In the genomic region with DNA sequence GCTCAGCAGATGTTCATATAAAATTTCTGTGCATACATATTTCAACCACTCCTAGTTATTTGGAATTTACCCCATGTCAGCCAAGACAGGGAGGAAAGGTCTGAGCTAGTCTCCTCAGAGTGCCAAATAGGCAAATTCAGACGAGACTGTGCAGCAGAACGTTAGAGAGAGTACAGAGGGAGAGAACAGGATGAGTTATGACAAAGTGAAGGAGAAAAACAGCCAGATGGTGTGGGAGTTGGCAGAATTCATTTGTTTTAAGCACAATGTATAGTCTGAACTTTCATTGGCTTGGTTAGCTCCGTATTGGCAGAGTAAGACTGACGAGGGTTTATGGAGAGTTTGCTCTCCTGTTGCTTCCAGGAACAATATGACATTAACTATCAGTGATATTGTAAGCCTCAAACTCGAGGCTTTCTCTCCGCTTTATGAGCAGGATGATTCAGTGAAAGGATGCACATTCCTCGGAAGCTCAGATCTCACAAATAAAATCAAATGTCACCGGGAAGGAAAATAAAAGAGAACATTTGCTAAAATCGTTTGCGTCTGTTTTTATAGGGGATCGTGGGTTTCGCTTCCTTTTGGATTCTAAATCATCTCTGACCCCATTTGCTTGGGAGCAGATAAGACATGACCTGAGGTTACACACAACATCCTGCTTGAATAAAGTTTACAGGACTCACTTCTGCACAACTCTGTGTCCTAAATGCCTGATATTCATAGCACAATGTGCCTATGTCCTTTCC, we compare ENCODE assay signal across 14 mouse cellular contexts.
DNase-seq lines count a peak whose midpoint lies in the region; ATAC-seq lines count a peak whose summit lies in the region.
"Had no signal": no experiment of that assay in that cellular context is flagged by ENCODE, and none has a peak within 500 bp of the region (broad histone marks: within the 10 kb centered on the region; RNA-seq: fewer than 3 reads in every experiment).

No protein-coding gene starts in this region.

- ATAC-seq in frontal cortex, adult (ENCODE audit: low TSS enrichment), result peak; percentile 72
- no peak for ATAC-seq in kidney, embryonic 15.5 days (replicated peaks; ENCODE audit: low FRiP score)
- ATAC-seq: CD4-positive, CD25-positive, alpha-beta regulatory T cell, adult 4 months had no signal

- DNase-seq in frontal cortex, postnatal 10 days (ENCODE audit: low spot score in 2 of 2), result no peak
- DNase-seq in 3T3-L1 (ENCODE audit: low read depth, low spot score), result peak; percentile 44
- peak; percentile 33 for DNase-seq in embryo, embryonic 10.5 days (ENCODE audit: low spot score)
- no peak for DNase-seq in thymus, postnatal 25 days
- DNase-seq in heart, postnatal 4 days, result no peak
- DNase-seq: cerebellum, postnatal 10 days; lung, postnatal 36 days; right cerebral cortex, postnatal 14 days had no signal

- H3K9me3 ChIP-seq in kidney, embryonic 15.5 days (replicated peaks), result no peaks in the 10 kb centered on the region
- H3K9me3 ChIP-seq: heart, embryonic 10.5 days; hindbrain, embryonic 10.5 days had no signal

- no peak overlapping the region for H3K9ac ChIP-seq in kidney, embryonic 15.5 days

- 20% methylated on average over 12 of the region's 12 CpGs for WGBS in kidney, embryonic 15.5 days

- H3K4me2 ChIP-seq in kidney, embryonic 15.5 days, result peak overlapping the region; percentile 35

- no peaks in the 10 kb centered on the region for H3K36me3 ChIP-seq in kidney, embryonic 15.5 days
- H3K36me3 ChIP-seq: heart, embryonic 10.5 days; hindbrain, embryonic 10.5 days had no signal

- peak overlapping the region; percentile 48 for H3K27ac ChIP-seq in kidney, embryonic 15.5 days
- H3K27ac ChIP-seq: heart, embryonic 10.5 days; hindbrain, embryonic 10.5 days; left cerebral cortex, adult 2 months had no signal

- no peak overlapping the region for H3K4me3 ChIP-seq in kidney, embryonic 15.5 days (replicated peaks)
- H3K4me3 ChIP-seq: heart, embryonic 10.5 days; hindbrain, embryonic 10.5 days; left cerebral cortex, adult 2 months had no signal

- H3K4me1 ChIP-seq in kidney, embryonic 15.5 days, result peaks cover 6% of the 10 kb centered on the region; the same call in 1 of the 2 replicates
- H3K4me1 ChIP-seq: heart, embryonic 10.5 days had no signal

- no peaks in the 10 kb centered on the region for H3K27me3 ChIP-seq in kidney, embryonic 15.5 days

Comparison
In these comparisons a context has a peak if more than half of its experiments do, and no peak if none do; other contexts are left out.
1. DNase-seq: peak in 3T3-L1 (single experiment) and embryo, embryonic 10.5 days (single experiment); none in frontal cortex, postnatal 10 days (0 of 2), thymus, postnatal 25 days (single experiment) and heart, postnatal 4 days (single experiment).